28 mouse cellular contexts compared by ENCODE assay signal in genomic region chr16:54091061-54091765, GRCm38 (mm10).
"Had no signal": no experiment of that assay in that cellular context is flagged by ENCODE, and none has a peak within 500 bp of the region (broad histone marks: within the 10 kb centered on the region; RNA-seq: fewer than 3 reads in every experiment).

No protein-coding gene starts in this region.

- H3K27me3 ChIP-seq: heart, embryonic 13.5 days; heart, embryonic 15.5 days; hindbrain, embryonic 13.5 days; hindbrain, embryonic 15.5 days; kidney, embryonic 15.5 days; limb, embryonic 12.5 days; liver, embryonic 13.5 days; liver, embryonic 15.5 days had no signal

- H3K27ac ChIP-seq: heart, adult 2 months; heart, embryonic 13.5 days; heart, embryonic 15.5 days; hindbrain, embryonic 13.5 days; hindbrain, embryonic 15.5 days; hindbrain, postnatal 0 days; kidney, embryonic 15.5 days; kidney, postnatal 0 days; layer of hippocampus, adult 2 months; left cerebral cortex, adult 2 months; limb, embryonic 10.5 days; limb, embryonic 12.5 days; liver, embryonic 13.5 days; liver, embryonic 15.5 days had no signal

- H3K4me1 ChIP-seq: heart, embryonic 13.5 days; heart, embryonic 15.5 days; hindbrain, embryonic 13.5 days; hindbrain, embryonic 15.5 days; kidney, embryonic 15.5 days; limb, embryonic 10.5 days; limb, embryonic 12.5 days; liver, embryonic 13.5 days; liver, embryonic 15.5 days had no signal

- H3K4me2 ChIP-seq: heart, embryonic 11.5 days; heart, embryonic 13.5 days; heart, embryonic 15.5 days; hindbrain, embryonic 13.5 days; hindbrain, embryonic 15.5 days; kidney, embryonic 15.5 days; limb, embryonic 12.5 days; liver, embryonic 11.5 days; liver, embryonic 13.5 days; liver, embryonic 15.5 days had no signal

- H3K4me3 ChIP-seq: heart, adult 2 months; heart, embryonic 13.5 days; heart, embryonic 15.5 days; hindbrain, embryonic 13.5 days; hindbrain, embryonic 15.5 days; kidney, embryonic 15.5 days; layer of hippocampus, adult 2 months; left cerebral cortex, adult 2 months; limb, embryonic 10.5 days; limb, embryonic 12.5 days; liver, embryonic 13.5 days; liver, embryonic 15.5 days had no signal

- H3K9ac ChIP-seq: heart, embryonic 13.5 days; heart, embryonic 15.5 days; hindbrain, embryonic 13.5 days; hindbrain, embryonic 15.5 days; kidney, embryonic 15.5 days; limb, embryonic 12.5 days; liver, embryonic 13.5 days; liver, embryonic 15.5 days had no signal

- H3K9me3 ChIP-seq: heart, embryonic 13.5 days; heart, embryonic 15.5 days; hindbrain, embryonic 13.5 days; hindbrain, embryonic 15.5 days; kidney, embryonic 15.5 days; limb, embryonic 10.5 days; limb, embryonic 12.5 days; liver, embryonic 13.5 days had no signal

- DNase-seq: gastrocnemius, postnatal 14 days; gastrocnemius, postnatal 36 days; heart, adult 11 months; heart, adult 2 months; heart, postnatal 14 days; heart, postnatal 36 days; kidney, adult 11 months; kidney, adult 2 months; kidney, adult 9 months; kidney, postnatal 25 days; kidney, postnatal 4 days; liver; liver, embryonic 13.5 days had no signal

- H3K36me3 ChIP-seq: heart, embryonic 13.5 days; heart, embryonic 15.5 days; hindbrain, embryonic 13.5 days; hindbrain, embryonic 15.5 days; kidney, embryonic 15.5 days; limb, embryonic 10.5 days; limb, embryonic 12.5 days; liver, embryonic 13.5 days; liver, embryonic 15.5 days had no signal

- ATAC-seq: hindbrain, postnatal 0 days; intestine, embryonic 16.5 days had no signal
